Mouse (Mus musculus) thymus, adult 2 months (tissue): ENCODE measurements around the gene Ccnk.

ENCODE experiments used
- CTCF ChIP-seq: fragments of 200-500 bp; IDR thresholded peaks from 2 replicates; pipeline ENCODE4 v1.5.1; 2012; ENCODE audit warnings: mild to moderate bottlenecking, control low read depth, low read length, moderate library complexity, borderline replicate concordance; ENCODE audit not compliant: control insufficient read depth, poor library complexity, insufficient read depth; ENCODE audit errors: extremely low read depth
- POLR2A ChIP-seq: fragments of 200-500 bp; IDR thresholded peaks from 2 replicates; pipeline ENCODE4 v1.6.1; 2012; ENCODE audit warnings: mild to moderate bottlenecking, low read length, control low read depth, moderate library complexity; ENCODE audit not compliant: control insufficient read depth, poor library complexity, insufficient read depth; ENCODE audit errors: extremely low read depth

GRCm38 (mm10) chr12:108226216-108226615 is 46.8 kb downstream of the Ccnk start:
- TF ChIP-seq POLR2A (no peak), CTCF (no peak)
